Mouse (Mus musculus) ES-Bruce4 (cell line): ENCODE results near the gene Erc1. TPM values are rescaled to one million over a fixed set of nuclear protein-coding genes. Genes with fewer than 3 reads are reported as not detected.

Experiments
- H3K27ac ChIP-seq: 2 replicates; pipeline ENCODE4 v1.5.1; 2012; ENCODE audit warnings: low read length, inconsistent platforms; ENCODE audit not compliant: insufficient read depth
- H3K27me3 ChIP-seq: 2 replicates; pipeline ENCODE4 v1.6.1; 2012; ENCODE audit warnings: mild to moderate bottlenecking, low read length, inconsistent platforms; ENCODE audit not compliant: control insufficient read depth, poor library complexity, insufficient read depth, severe bottlenecking
- H3K36me3 ChIP-seq: 2 replicates; pipeline ENCODE4 v1.6.1; 2012; ENCODE audit warnings: inconsistent platforms, mild to moderate bottlenecking, low read length, moderate library complexity; ENCODE audit not compliant: control insufficient read depth, poor library complexity, insufficient read depth, severe bottlenecking
- H3K4me1 ChIP-seq: one replicate; pipeline ENCODE4 v1.8.1; 2011; ENCODE audit warnings: low read length; ENCODE audit not compliant: control insufficient read depth, insufficient read depth
- H3K4me3 ChIP-seq: 2 replicates; pipeline ENCODE4 v1.5.1; 2011; ENCODE audit warnings: low read depth, mild to moderate bottlenecking, low read length
- H3K9ac ChIP-seq: 2 replicates; pipeline ENCODE4 v1.6.1; 2012; ENCODE audit warnings: low read depth, mild to moderate bottlenecking, inconsistent platforms; ENCODE audit not compliant: poor library complexity, severe bottlenecking
- H3K9me3 ChIP-seq: replicated peaks from 2 replicates; pipeline ENCODE4 v1.6.1; 2012; ENCODE audit warnings: mild to moderate bottlenecking, low read length, inconsistent platforms; ENCODE audit not compliant: control insufficient read depth, poor library complexity, insufficient read depth, severe bottlenecking
- CTCF ChIP-seq: IDR thresholded peaks from one replicate; pipeline ENCODE4 v1.8.1; 2011; ENCODE audit warnings: low read depth, low read length
- EP300 ChIP-seq: IDR thresholded peaks from 2 replicates; pipeline ENCODE4 v1.6.1; 2011; ENCODE audit warnings: low read depth, low read length; ENCODE audit not compliant: insufficient read depth
- POLR2A ChIP-seq: IDR thresholded peaks from one replicate; pipeline ENCODE4 v1.8.1; 2011; ENCODE audit warnings: low read length; ENCODE audit not compliant: insufficient read depth
- polyA plus RNA-seq: library from polyadenylated mRNA; stranded (reverse); fragments of >200 nt; gene quantifications from 2 replicates; pipeline ENCODE4 v1.2.4, GENCODE M21; 2011; ENCODE audit warnings: low read depth; ENCODE audit not compliant: missing spikeins, insufficient read depth, insufficient read length

Gene Erc1
- polyA plus RNA-seq, 1 experiment = 55.6 TPM

DNA sequence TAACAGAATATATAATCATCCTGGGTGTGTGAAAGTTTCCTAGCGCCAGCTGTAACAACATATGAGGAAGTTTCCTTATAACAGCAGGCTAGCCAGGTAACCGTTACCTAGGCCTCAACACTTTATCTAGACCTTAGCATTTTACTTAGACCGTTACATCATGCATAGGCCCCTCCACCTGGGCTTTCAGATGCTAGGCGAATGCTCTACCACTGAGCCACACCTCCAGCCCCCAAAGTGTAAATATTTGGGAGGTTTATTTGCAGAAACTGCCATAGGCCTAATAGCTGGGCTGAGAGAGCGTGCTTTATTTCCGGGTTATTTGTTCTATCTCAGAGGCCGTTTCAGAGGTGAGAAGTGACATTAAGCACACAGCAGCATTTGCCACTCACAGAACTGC is 289.1 kb downstream of the Erc1 start:
- H3K4me3 ChIP-seq = no peak overlapping the region
- H3K36me3 ChIP-seq = no peaks in the 10 kb centered on the region
- no peaks in the 10 kb centered on the region for H3K4me1 ChIP-seq
- no peaks in the 10 kb centered on the region for H3K9me3 ChIP-seq
- H3K9ac ChIP-seq = no peak overlapping the region
- H3K27ac ChIP-seq = no peak overlapping the region
- no peaks in the 10 kb centered on the region for H3K27me3 ChIP-seq
- TF ChIP-seq CTCF (no peak), POLR2A (no peak), EP300 (no peak)

- Histone ChIP-seq H3K4me3 (no peak overlapping the region), H3K4me1 (no peaks in the 10 kb centered on the region), H3K9me3 (no peaks in the 10 kb centered on the region), H3K36me3 (no peaks in the 10 kb centered on the region), H3K9ac (no peak overlapping the region), H3K27me3 (no peaks in the 10 kb centered on the region; the same call in 1 of the 2 replicates), H3K27ac (no peak overlapping the region)
- TF ChIP-seq CTCF = peak; percentile 57
- TF ChIP-seq EP300 = no peak
Observed at GRCm38 (mm10) chr6:119554439-119554838, 293.5 kb downstream of the Erc1 start.

- Histone ChIP-seq H3K27ac (no peak overlapping the region), H3K4me1 (no peaks in the 10 kb centered on the region)
- no peak for TF ChIP-seq POLR2A
- TF ChIP-seq EP300 = no peak
Observed at GRCm38 (mm10) chr6:119544518-119544864, 303.5 kb downstream of the Erc1 start.

GRCm38 (mm10) chr6:119543803-119544517 is 304.0 kb downstream of the Erc1 start, which contains the start of gene Wnt5b:
Gene Wnt5b (minus strand): TSS chr6:119544347.
- Histone ChIP-seq H3K9ac (peak within 1 kb of the TSS; percentile 77), H3K27ac (no peak within 1 kb of the TSS), H3K4me3 (peak within 1 kb of the TSS; percentile 58), H3K4me1 (no peaks in the 10 kb centered on the region), H3K27me3 (peaks cover 14% of the 10 kb centered on the region), H3K36me3 (no peaks in the 10 kb centered on the region), H3K9me3 (no peaks in the 10 kb centered on the region)
- TF ChIP-seq POLR2A (no peak), EP300 (no peak), CTCF (no peak)

More at GRCm38 (mm10) chr6:119544518-119544864, 303.5 kb downstream of the Erc1 start:
- no peaks in the 10 kb centered on the region for H3K36me3 ChIP-seq
- peak overlapping the region; percentile 40 for H3K4me3 ChIP-seq
- H3K9me3 ChIP-seq = no peaks in the 10 kb centered on the region
- H3K9ac ChIP-seq = peak overlapping the region; percentile 77
- H3K27me3 ChIP-seq = peaks cover 14% of the 10 kb centered on the region

DNA sequence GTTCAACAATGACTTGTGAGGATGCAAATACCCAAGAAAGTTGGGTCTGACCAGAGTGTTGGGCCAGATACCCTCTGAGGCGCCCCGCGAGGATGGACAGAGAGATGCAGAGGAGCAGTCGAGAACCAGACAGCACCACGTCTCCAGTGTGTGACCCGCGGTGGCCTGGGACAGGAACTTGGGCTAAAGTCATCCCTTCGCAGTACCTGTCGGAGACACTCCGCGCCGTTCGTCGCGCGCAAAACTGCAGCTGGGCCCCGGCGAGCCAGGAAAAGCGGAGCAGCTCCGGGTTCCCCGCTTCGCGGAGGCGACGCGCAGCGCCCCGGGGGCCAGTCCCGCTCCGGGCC is 304.5 kb downstream of the Erc1 start:
- no peaks in the 10 kb centered on the region for H3K36me3 ChIP-seq
- no peaks in the 10 kb centered on the region for H3K4me1 ChIP-seq
- no peak overlapping the region for H3K27ac ChIP-seq
- H3K9me3 ChIP-seq = no peaks in the 10 kb centered on the region
- H3K27me3 ChIP-seq = peaks cover 14% of the 10 kb centered on the region
- TF ChIP-seq CTCF (no peak), POLR2A (no peak), EP300 (no peak)
- peak overlapping the region; percentile 77 for H3K9ac ChIP-seq
- peak overlapping the region; percentile 58 for H3K4me3 ChIP-seq

- H3K27ac ChIP-seq = no peak overlapping the region
- no peak overlapping the region for H3K9ac ChIP-seq
- no peaks in the 10 kb centered on the region for H3K27me3 ChIP-seq
- TF ChIP-seq EP300 (no peak), CTCF (no peak), POLR2A (no peak)
- no peak overlapping the region for H3K4me3 ChIP-seq
- no peaks in the 10 kb centered on the region for H3K9me3 ChIP-seq
- H3K4me1 ChIP-seq = no peaks in the 10 kb centered on the region
- H3K36me3 ChIP-seq = no peaks in the 10 kb centered on the region
Observed at GRCm38 (mm10) chr6:119535867-119536266, 312.1 kb downstream of the Erc1 start.
